Mouse (Mus musculus) megakaryocyte, embryonic 14.5 days (primary cell): ENCODE measurements around the gene Abcg4. TPM values are rescaled to one million over a fixed set of nuclear protein-coding genes. Genes with fewer than 3 reads are reported as not detected.

Source experiments
- H3K27me3 ChIP-seq: replicated peaks from 2 replicates; pipeline ENCODE3; 2012; ENCODE audit warnings: inconsistent platforms
- H3K36me3 ChIP-seq: replicated peaks from 2 replicates; pipeline ENCODE3; 2012; ENCODE audit warnings: low read length, inconsistent platforms, mixed read lengths
- H3K4me1 ChIP-seq: 2 replicates; pipeline ENCODE4 v1.6.1; 2012; ENCODE audit warnings: inconsistent platforms
- H3K4me3 ChIP-seq: replicated peaks from 2 replicates; pipeline ENCODE3; 2012; ENCODE audit warnings: moderate library complexity, mild to moderate bottlenecking, inconsistent platforms
- H3K9me3 ChIP-seq: 2 replicates; pipeline ENCODE4 v1.6.1; 2012; ENCODE audit warnings: inconsistent platforms
- FLI1 ChIP-seq: IDR thresholded peaks from 2 replicates; pipeline ENCODE4 v1.6.1; 2012; ENCODE audit warnings: low read length, inconsistent platforms, mixed read lengths
- GATA1 ChIP-seq: IDR thresholded peaks from 3 replicates; pipeline ENCODE4 v1.6.1; 2012; ENCODE audit warnings: mixed read lengths, low read length, inconsistent platforms, borderline replicate concordance
- polyA plus RNA-seq: library from polyadenylated mRNA; stranded (reverse); fragments of >175 nt; gene quantifications from 2 replicates; pipeline ENCODE4 v1.2.3, GENCODE M21; 2012; ENCODE audit warnings: low replicate concordance; ENCODE audit not compliant: insufficient read depth

Gene Abcg4
- polyA plus RNA-seq, 1 experiment = 0.19 TPM

GRCm38 (mm10) chr9:44233802-44234478, 54.5 kb downstream of the Abcg4 start, which contains the start of gene Cbl:
TSS of gene Cbl (minus strand) at chr9:44234049.
- peak within 1 kb of the TSS; percentile 97 for H3K4me3 ChIP-seq
- no peaks in the 10 kb centered on the region for H3K9me3 ChIP-seq
- peaks cover 44% of the 10 kb centered on the region for H3K4me1 ChIP-seq
- no peaks in the 10 kb centered on the region for H3K27me3 ChIP-seq
- no peak for TF ChIP-seq FLI1
- TF ChIP-seq GATA1 = no peak
- H3K36me3 ChIP-seq = peaks cover 18% of the 10 kb centered on the region

GRCm38 (mm10) chr9:44233021-44233801, 55.2 kb downstream of the Abcg4 start:
- Histone ChIP-seq H3K4me3 (peak overlapping the region; percentile 97), H3K36me3 (peaks cover 22% of the 10 kb centered on the region), H3K27me3 (no peaks in the 10 kb centered on the region), H3K4me1 (peaks cover 51% of the 10 kb centered on the region), H3K9me3 (no peaks in the 10 kb centered on the region)
- TF ChIP-seq FLI1 (no peak), GATA1 (no peak)

GRCm38 (mm10) chr9:44231609-44232008, 56.8 kb downstream of the Abcg4 start:
- Histone ChIP-seq H3K4me1 (peaks cover 64% of the 10 kb centered on the region), H3K9me3 (no peaks in the 10 kb centered on the region), H3K27me3 (no peaks in the 10 kb centered on the region), H3K4me3 (peak overlapping the region; percentile 97), H3K36me3 (peaks cover 34% of the 10 kb centered on the region)
- no peak for TF ChIP-seq FLI1

GRCm38 (mm10) chr9:44225993-44226392, 62.4 kb downstream of the Abcg4 start:
- no peak for TF ChIP-seq GATA1
- no peak for TF ChIP-seq FLI1
- peaks cover 46% of the 10 kb centered on the region for H3K36me3 ChIP-seq

More at GRCm38 (mm10) chr9:44225993-44226392, 62.4 kb downstream of the Abcg4 start:
- Histone ChIP-seq H3K9me3 (no peaks in the 10 kb centered on the region), H3K27me3 (no peaks in the 10 kb centered on the region), H3K4me3 (peak overlapping the region; percentile 89), H3K4me1 (peaks cover 88% of the 10 kb centered on the region)

Other genes starting within 250 kb of the Abcg4 start
- 0.17 TPM in 1 of 2 replicates, not detected in the other for gene Thy1, start 245.2 kb downstream of the Abcg4 start, polyA plus RNA-seq
- gene Usp2, start 221.6 kb downstream of the Abcg4 start, polyA plus RNA-seq = 1.6 and 3.3 TPM in 2 replicates
- gene Mfrp, start 186.9 kb downstream of the Abcg4 start, polyA plus RNA-seq = not detected in 2 replicates
- gene C1qtnf5, start 181.4 kb downstream of the Abcg4 start, polyA plus RNA-seq = not detected in 2 replicates
- gene Gm49380, start 175.1 kb downstream of the Abcg4 start, polyA plus RNA-seq = not detected in 2 replicates
- gene Rnf26, start 175.1 kb downstream of the Abcg4 start, polyA plus RNA-seq = 4.3 and 22.2 TPM in 2 replicates
- not detected in 2 replicates for gene Mcam, start 154.1 kb downstream of the Abcg4 start, polyA plus RNA-seq
- gene Cbl, start 54.6 kb downstream of the Abcg4 start, polyA plus RNA-seq = 2.4 and 3.9 TPM in 2 replicates
- not detected in 2 replicates for gene Ccdc153, start 47.9 kb downstream of the Abcg4 start, polyA plus RNA-seq
- 0.35 TPM in 1 of 2 replicates, not detected in the other for gene Pdzd3, start 37.1 kb downstream of the Abcg4 start, polyA plus RNA-seq
- gene Nlrx1, start 20.0 kb downstream of the Abcg4 start, polyA plus RNA-seq = 5.5 and 12.5 TPM in 2 replicates
- 1.3 and 4.9 TPM in 2 replicates for gene Hinfp, start 17.1 kb upstream of the Abcg4 start, polyA plus RNA-seq
- gene C2cd2l, start 31.7 kb upstream of the Abcg4 start, polyA plus RNA-seq = 44.6 and 94.5 TPM in 2 replicates
- 7.1 and 9.5 TPM in 2 replicates for gene Dpagt1, start 37.4 kb upstream of the Abcg4 start, polyA plus RNA-seq
- gene H2afx, start 46.1 kb upstream of the Abcg4 start, polyA plus RNA-seq = 416 and 1,650 TPM in 2 replicates
- 51.1 and 76.9 TPM in 2 replicates for gene Hmbs, start 55.6 kb upstream of the Abcg4 start, polyA plus RNA-seq
- 5.8 and 8.3 TPM in 2 replicates for gene Vps11, start 73.1 kb upstream of the Abcg4 start, polyA plus RNA-seq
- gene Hyou1, start 90.9 kb upstream of the Abcg4 start, polyA plus RNA-seq = 14.1 and 28.1 TPM in 2 replicates
- 10.2 and 10.4 TPM in 2 replicates for gene Slc37a4, start 108.2 kb upstream of the Abcg4 start, polyA plus RNA-seq
- 33.9 and 149 TPM in 2 replicates for gene Rps25, start 118.5 kb upstream of the Abcg4 start, polyA plus RNA-seq
- 10.0 and 29.6 TPM in 2 replicates for gene Trappc4, start 119.0 kb upstream of the Abcg4 start, polyA plus RNA-seq
- 11.9 and 19.2 TPM in 2 replicates for gene Ccdc84, start 130.0 kb upstream of the Abcg4 start, polyA plus RNA-seq
- gene Foxr1, start 152.5 kb upstream of the Abcg4 start, polyA plus RNA-seq = not detected in 2 replicates
- not detected in 2 replicates for gene Upk2, start 166.4 kb upstream of the Abcg4 start, polyA plus RNA-seq
- 11.6 and 16.1 TPM in 2 replicates for gene Bcl9l, start 194.2 kb upstream of the Abcg4 start, polyA plus RNA-seq